Mouse (Mus musculus) lung, embryonic 16.5 days (tissue): ENCODE data around the gene Megf11. TPM values are rescaled to one million over a fixed set of nuclear protein-coding genes. Genes with fewer than 3 reads are reported as not detected.

Experiments used
- ATAC-seq: fragments of 200-750 bp; cut with Nextera tagmentation; 2 replicates; pipeline ENCODE4 v1.8.0; 2017; ENCODE audit warnings: low read depth, mild to moderate bottlenecking, moderate library complexity
- H3K27ac ChIP-seq: fragments of 300-500 bp; sonication (generic); 2 replicates; pipeline ENCODE4 v1.5.1; 2014; ENCODE audit warnings: mild to moderate bottlenecking, control low read depth, low read length
- H3K27me3 ChIP-seq: fragments of 300-500 bp; sonication (generic); 2 replicates; pipeline ENCODE4 v1.6.1; 2014; ENCODE audit warnings: low read depth, low read length, mixed read lengths; ENCODE audit not compliant: control insufficient read depth, insufficient read depth
- H3K36me3 ChIP-seq: fragments of 300-500 bp; sonication (generic); 2 replicates; pipeline ENCODE4 v1.6.1; 2014; ENCODE audit warnings: low read length; ENCODE audit not compliant: control insufficient read depth, insufficient read depth
- H3K4me1 ChIP-seq: fragments of 300-500 bp; sonication (generic); replicated peaks from 2 replicates; pipeline ENCODE4 v1.6.1; 2014; ENCODE audit warnings: low read length, mixed read lengths; ENCODE audit not compliant: control insufficient read depth, insufficient read depth
- H3K4me2 ChIP-seq: fragments of 300-500 bp; sonication (generic); 2 replicates; pipeline ENCODE4 v1.6.1; 2014; ENCODE audit warnings: low read depth, low read length, control low read depth
- H3K4me3 ChIP-seq: fragments of 300-500 bp; sonication (generic); 2 replicates; pipeline ENCODE4 v1.5.1; 2014; ENCODE audit warnings: mild to moderate bottlenecking, low read length, control low read depth
- H3K9ac ChIP-seq: fragments of 300-500 bp; sonication (generic); 2 replicates; pipeline ENCODE4 v1.6.1; 2014; ENCODE audit warnings: low read length, control low read depth
- H3K9me3 ChIP-seq: fragments of 300-500 bp; sonication (generic); 2 replicates; pipeline ENCODE4 v1.6.1; 2016; ENCODE audit warnings: low read length; ENCODE audit not compliant: control insufficient read depth
- WGBS: fragments of 180-500 bp; shearing (Covaris S2); extraction: QIAGEN DNeasy Blood & Tissue Kit; methylation state at CpG from one replicate; pipeline ENCODE4 v1.1.7; 2014; 5-methylcytosine and 5-hydroxymethylcytosine counted together
- polyA plus RNA-seq: library from polyadenylated mRNA; unstranded; fragments of >200 nt; fragmentation: Nextera tagmentation; extraction: Ambion mirVana; gene quantifications from 2 replicates; pipeline ENCODE4 v1.2.1, GENCODE M21; 2015

Gene Megf11
- polyA plus RNA-seq, 1 experiment from 2014 or later: 1.2 TPM

DNA sequence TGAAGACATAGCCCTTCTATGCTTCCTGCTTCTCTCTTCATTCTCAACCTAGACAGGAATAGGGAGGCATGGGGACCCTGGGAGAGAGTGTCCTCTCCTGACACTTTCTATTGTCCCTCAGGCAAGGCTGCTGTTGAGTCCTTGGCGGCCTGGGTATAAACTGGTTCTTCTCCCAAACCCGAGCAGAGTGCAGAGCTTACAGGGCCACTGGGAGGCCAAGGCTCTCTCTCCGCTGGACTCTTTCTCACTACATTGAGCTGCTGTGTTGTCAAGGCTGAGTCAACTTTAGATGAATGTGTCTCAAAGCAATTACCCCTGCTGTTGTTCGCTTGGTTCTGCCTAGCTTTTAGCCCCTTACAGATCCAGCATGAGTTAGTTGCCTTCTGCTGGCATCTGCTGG, 168.0 kb downstream of the Megf11 start:
- Histone ChIP-seq H3K36me3 (no peaks in the 10 kb centered on the region), H3K4me3 (no peak overlapping the region), H3K4me2 (no peak overlapping the region), H3K27ac (no peak overlapping the region), H3K4me1 (no peaks in the 10 kb centered on the region), H3K9ac (no peak overlapping the region), H3K9me3 (no peaks in the 10 kb centered on the region), H3K27me3 (no peaks in the 10 kb centered on the region)
- WGBS: 64% methylated on average over 4 of the region's 4 CpGs
- ATAC-seq: no peak

DNA sequence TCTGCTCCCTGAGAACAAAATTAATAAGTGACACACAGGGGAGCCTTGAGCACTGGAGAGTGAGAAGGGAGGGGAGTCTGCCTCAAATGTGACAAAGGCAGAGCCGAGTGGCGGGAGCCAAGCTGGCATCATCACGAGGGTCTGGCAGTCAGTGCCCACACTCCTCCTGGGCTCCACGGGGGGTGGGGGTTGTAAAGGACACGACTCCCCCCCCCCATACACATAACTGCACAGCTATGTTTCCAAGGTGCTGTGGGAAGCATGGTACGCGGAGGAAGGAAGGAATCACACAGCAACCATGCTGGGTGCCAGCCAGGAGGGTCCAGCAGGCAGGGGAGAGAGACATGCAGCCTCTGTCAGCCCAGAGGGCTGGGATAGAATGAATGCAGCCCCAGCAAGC, 170.2 kb downstream of the Megf11 start:
- no peak for ATAC-seq
- Histone ChIP-seq H3K27ac (no peak overlapping the region), H3K27me3 (no peaks in the 10 kb centered on the region), H3K4me3 (no peak overlapping the region), H3K4me1 (no peaks in the 10 kb centered on the region), H3K9ac (no peak overlapping the region), H3K9me3 (no peaks in the 10 kb centered on the region), H3K4me2 (no peak overlapping the region), H3K36me3 (no peaks in the 10 kb centered on the region)
- WGBS: 52% methylated on average over 7 of the region's 7 CpGs

GRCm38 (mm10) chr9:64557110-64557745, 171.8 kb downstream of the Megf11 start:
- H3K4me1 ChIP-seq: no peaks in the 10 kb centered on the region
- no peaks in the 10 kb centered on the region for H3K36me3 ChIP-seq

GRCm38 (mm10) chr9:64557846-64558530, 172.6 kb downstream of the Megf11 start:
- Histone ChIP-seq H3K27me3 (no peaks in the 10 kb centered on the region), H3K9ac (no peak overlapping the region), H3K36me3 (no peaks in the 10 kb centered on the region), H3K4me3 (no peak overlapping the region), H3K4me1 (no peaks in the 10 kb centered on the region), H3K27ac (no peak overlapping the region), H3K4me2 (no peak overlapping the region), H3K9me3 (no peaks in the 10 kb centered on the region)
- WGBS: 93% methylated on average over 7 of the region's 7 CpGs
- ATAC-seq: no peak

More at GRCm38 (mm10) chr9:64557110-64557745, 171.8 kb downstream of the Megf11 start:
- H3K4me3 ChIP-seq: no peak overlapping the region
- no peak for ATAC-seq
- no peak overlapping the region for H3K27ac ChIP-seq
- no peaks in the 10 kb centered on the region for H3K27me3 ChIP-seq
- H3K9ac ChIP-seq: no peak overlapping the region
- H3K9me3 ChIP-seq: no peaks in the 10 kb centered on the region
- no peak overlapping the region for H3K4me2 ChIP-seq
- WGBS: 59% methylated on average over 11 of the region's 11 CpGs

- Histone ChIP-seq H3K36me3 (no peaks in the 10 kb centered on the region), H3K27me3 (no peaks in the 10 kb centered on the region), H3K4me2 (no peak overlapping the region), H3K4me1 (no peaks in the 10 kb centered on the region), H3K27ac (no peak overlapping the region), H3K9me3 (no peaks in the 10 kb centered on the region), H3K4me3 (no peak overlapping the region), H3K9ac (no peak overlapping the region)
- 74% methylated on average over 5 of the region's 5 CpGs for WGBS
- ATAC-seq: no peak
Observed at GRCm38 (mm10) chr9:64564315-64564767, 178.9 kb downstream of the Megf11 start.

DNA sequence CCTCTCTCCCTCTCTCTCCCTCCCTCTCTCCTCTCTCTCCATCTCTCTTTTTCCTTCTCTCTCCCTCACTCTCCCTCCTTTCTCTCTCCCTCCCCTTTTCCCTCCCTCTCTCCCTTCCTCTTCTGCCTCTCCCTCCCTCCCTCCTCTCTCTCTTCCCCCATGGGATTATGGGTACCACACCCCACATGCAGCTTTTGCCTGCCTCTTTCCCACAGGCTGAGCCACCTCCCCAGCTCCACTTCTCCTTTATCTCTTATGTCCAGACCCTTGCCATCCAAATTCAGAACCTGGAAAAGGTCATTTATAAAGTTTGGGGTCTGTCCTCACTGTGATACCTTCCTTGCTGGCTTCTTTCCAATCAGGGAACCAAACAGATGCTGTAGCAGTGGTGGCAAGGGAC, 180.5 kb downstream of the Megf11 start:
- no peak overlapping the region for H3K4me2 ChIP-seq
- H3K9ac ChIP-seq: no peak overlapping the region
- no peaks in the 10 kb centered on the region for H3K4me1 ChIP-seq
- no peak overlapping the region for H3K27ac ChIP-seq
- H3K36me3 ChIP-seq: no peaks in the 10 kb centered on the region
- H3K9me3 ChIP-seq: no peaks in the 10 kb centered on the region
- H3K4me3 ChIP-seq: no peak overlapping the region
- no peaks in the 10 kb centered on the region for H3K27me3 ChIP-seq
- no peak for ATAC-seq

DNA sequence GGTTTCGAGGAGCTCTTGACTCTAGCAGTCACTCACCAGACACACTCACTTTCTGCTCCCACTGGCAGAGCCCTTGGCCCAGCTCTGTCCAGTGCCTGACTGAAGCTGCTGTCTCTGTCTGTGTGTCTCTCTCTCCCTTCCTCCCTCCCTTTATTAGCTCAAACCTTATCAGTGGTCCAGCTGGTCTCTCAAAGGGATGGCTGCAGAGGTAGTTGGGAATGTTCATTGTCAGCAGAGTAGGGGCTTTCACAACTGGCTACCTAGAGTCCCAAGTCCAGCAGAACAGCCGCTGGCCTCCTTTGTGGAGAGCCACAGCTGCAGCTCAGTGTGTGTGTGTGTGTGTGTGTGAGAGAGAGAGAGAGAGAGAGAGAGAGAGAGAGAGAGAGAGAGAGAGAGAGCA, 180.9 kb downstream of the Megf11 start:
- no peak overlapping the region for H3K4me2 ChIP-seq
- H3K9me3 ChIP-seq: no peaks in the 10 kb centered on the region
- no peak for ATAC-seq
- H3K27me3 ChIP-seq: no peaks in the 10 kb centered on the region
- 37% methylated on average over 2 of the region's 2 CpGs for WGBS
- H3K9ac ChIP-seq: no peak overlapping the region
- no peaks in the 10 kb centered on the region for H3K36me3 ChIP-seq
- no peaks in the 10 kb centered on the region for H3K4me1 ChIP-seq
- H3K4me3 ChIP-seq: no peak overlapping the region
- H3K27ac ChIP-seq: no peak overlapping the region

DNA sequence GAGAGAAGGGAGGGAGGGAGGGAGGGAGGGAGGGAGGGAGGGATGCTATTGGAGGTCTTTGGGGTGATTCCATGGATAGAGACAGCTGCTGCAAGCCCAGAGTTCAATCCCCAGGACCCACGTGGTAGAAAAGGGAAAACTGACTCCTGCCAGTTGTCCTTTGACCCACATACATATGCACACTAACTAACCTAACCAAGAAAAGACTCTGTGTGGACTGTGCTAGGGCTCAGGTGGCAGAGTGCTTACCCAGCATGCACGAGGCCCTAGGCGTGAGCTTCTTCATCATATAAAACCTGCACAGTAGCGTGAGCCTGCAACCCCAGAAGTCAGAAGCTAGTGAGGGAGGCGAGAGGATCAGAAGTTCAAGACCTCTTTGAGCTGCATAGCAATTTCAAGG, 182.1 kb downstream of the Megf11 start:
- Histone ChIP-seq H3K27ac (no peak overlapping the region), H3K4me1 (no peaks in the 10 kb centered on the region), H3K4me2 (no peak overlapping the region), H3K9me3 (no peaks in the 10 kb centered on the region), H3K9ac (no peak overlapping the region), H3K36me3 (no peaks in the 10 kb centered on the region), H3K27me3 (no peaks in the 10 kb centered on the region), H3K4me3 (no peak overlapping the region)
- WGBS: 61% methylated on average over 5 of the region's 5 CpGs
- ATAC-seq: no peak

DNA sequence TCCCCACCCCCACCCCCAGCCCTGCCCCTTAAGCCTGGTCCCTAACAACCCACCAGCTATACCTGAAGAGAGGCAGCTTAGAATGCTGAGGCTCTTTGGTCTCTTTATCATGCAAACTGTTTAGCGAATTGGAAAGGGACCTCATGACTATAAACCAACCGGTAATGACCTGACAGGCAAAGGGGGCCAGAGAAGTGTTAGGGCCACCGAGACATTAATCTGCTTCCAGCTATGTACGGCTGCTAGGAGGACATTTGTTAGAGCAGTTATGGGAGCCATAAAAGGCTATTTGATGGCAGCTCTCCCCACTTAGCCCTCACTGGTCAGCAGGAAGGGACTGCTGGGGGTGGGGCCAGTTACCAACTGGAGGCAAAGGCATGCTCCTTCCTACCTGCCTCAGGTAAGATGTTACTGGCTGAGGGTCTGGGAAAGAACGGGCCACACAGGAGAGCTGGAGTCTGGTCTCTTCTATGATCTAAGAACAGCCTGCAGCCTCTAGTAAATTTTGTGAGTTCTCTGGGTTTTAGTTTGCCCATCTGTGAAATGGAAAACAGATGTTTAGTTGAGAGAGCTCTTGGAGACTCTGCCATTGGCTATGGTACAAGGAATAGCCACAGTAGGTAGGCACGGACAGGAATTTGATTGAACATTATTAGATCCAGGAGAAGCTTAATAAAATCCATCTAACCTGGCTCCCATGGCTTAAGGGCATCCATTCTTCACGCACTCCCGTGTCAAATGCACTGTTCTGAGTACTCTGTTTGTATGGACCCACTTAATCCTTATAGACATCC, 183.2 kb downstream of the Megf11 start:
- Histone ChIP-seq H3K27me3 (no peaks in the 10 kb centered on the region), H3K9me3 (no peaks in the 10 kb centered on the region), H3K4me2 (no peak overlapping the region), H3K9ac (no peak overlapping the region), H3K36me3 (no peaks in the 10 kb centered on the region), H3K4me1 (peaks cover 4% of the 10 kb centered on the region), H3K27ac (no peak overlapping the region), H3K4me3 (no peak overlapping the region)
- ATAC-seq: no peak
- WGBS: 41% methylated on average over 8 of the region's 8 CpGs
